Mouse (Mus musculus) adrenal gland, postnatal 0 days (tissue): ENCODE results near the gene Gm21671. TPM values are rescaled to one million over a fixed set of nuclear protein-coding genes. Genes with fewer than 3 reads are reported as not detected.

Experiments
- polyA plus RNA-seq: library from polyadenylated mRNA; unstranded; fragments of >200 nt; fragmentation: Nextera tagmentation; extraction: Ambion mirVana; gene quantifications from 2 replicates; pipeline ENCODE4 v1.2.1, GENCODE M21; 2015

Gene Gm21671
- polyA plus RNA-seq: 0.09 and 0.35 TPM in 2 replicates

GRCm38 (mm10) chr5:25954317-25954716 is at the start of gene Gm21671:
Gene Gm21671, minus strand, starts transcription at chr5:25954417.

DNA sequence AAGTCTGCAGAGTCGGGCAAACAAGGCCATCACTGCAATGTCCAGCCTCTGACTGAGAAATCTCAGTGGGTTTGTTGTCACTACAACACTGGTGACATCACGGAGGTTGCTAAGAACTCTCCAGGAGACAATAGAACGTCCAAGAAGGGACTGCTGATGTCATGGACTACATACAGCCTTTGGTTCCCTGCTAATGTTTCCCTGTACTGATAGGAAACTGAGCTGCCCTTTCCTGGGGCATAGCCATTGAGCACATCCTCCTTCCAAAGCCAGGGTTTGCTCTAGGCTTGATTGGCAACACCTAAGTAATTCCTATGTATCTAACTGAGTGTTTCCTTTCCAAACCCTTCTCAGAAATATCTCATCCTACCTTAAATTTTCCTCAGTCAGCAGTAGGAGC is 34.3 kb upstream of the Gm21671 start, which contains the start of gene Gm21698:
Gene Gm21698 (minus strand): TSS at position 101 of the 400 bp plus-strand sequence.

DNA sequence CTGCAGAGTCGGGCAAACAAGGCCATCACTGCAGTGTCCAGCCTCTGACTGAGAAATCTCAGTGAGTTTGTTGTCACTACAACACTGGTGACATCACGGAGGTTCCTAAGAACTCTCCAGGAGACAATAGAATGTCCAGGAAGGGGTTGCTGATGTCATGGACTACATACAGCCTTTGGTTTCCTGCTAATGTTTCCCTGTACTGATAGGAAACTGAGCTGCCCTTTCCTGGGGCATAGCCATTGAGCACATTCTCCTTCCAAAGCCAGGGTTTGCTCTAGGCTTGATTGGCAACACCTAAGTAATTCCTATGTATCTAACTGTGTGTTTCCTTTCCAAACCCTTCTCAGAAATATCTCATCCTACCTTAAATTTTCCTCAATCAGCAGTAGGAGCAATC is 18.3 kb upstream of the Gm21671 start, which contains the start of gene Gm21680:
Gene Gm21680 (minus strand): TSS at position 101 of the 400 bp plus-strand sequence.

GRCm38 (mm10) chr5:25942281-25942680 is 11.9 kb downstream of the Gm21671 start, which contains the start of gene Gm21663:
Gene Gm21663, minus strand, starts transcription at chr5:25942381.

Other genes with a start within 250 kb of the Gm21671 start
- 2.6 and 4.0 TPM in 2 replicates for gene Xrcc2, start 248.6 kb downstream of the Gm21671 start, polyA plus RNA-seq
- 10.8 and 11.8 TPM in 2 replicates for gene Actr3b, start 194.4 kb downstream of the Gm21671 start, polyA plus RNA-seq
- 0.09 and 0.22 TPM in 2 replicates for gene Gm21663, start 12.0 kb downstream of the Gm21671 start, polyA plus RNA-seq
- gene Gm21680, start 18.2 kb upstream of the Gm21671 start, polyA plus RNA-seq: 0.17 and 0.21 TPM in 2 replicates
- 0.40 TPM in 1 of 2 replicates, not detected in the other for gene Gm21698, start 34.2 kb upstream of the Gm21671 start, polyA plus RNA-seq
- gene Gm1979, start 50.4 kb upstream of the Gm21671 start, polyA plus RNA-seq: 0.20 and 0.48 TPM in 2 replicates
- gene Gm5862, start 68.5 kb upstream of the Gm21671 start, polyA plus RNA-seq: 0.22 TPM in 1 of 2 replicates, not detected in the other
- gene Speer4a, start 85.1 kb upstream of the Gm21671 start, polyA plus RNA-seq: 0.22 and 0.63 TPM in 2 replicates
- 0.05 and 0.22 TPM in 2 replicates for gene Gm7347, start 104.2 kb upstream of the Gm21671 start, polyA plus RNA-seq
- gene Gm10471, start 134.9 kb upstream of the Gm21671 start, polyA plus RNA-seq: 0.05 and 0.21 TPM in 2 replicates
- gene 5031410I06Rik, start 150.9 kb upstream of the Gm21671 start, polyA plus RNA-seq: 0.30 TPM in 1 of 2 replicates, not detected in the other
- 0.14 and 0.19 TPM in 2 replicates for gene Gm10220, start 167.0 kb upstream of the Gm21671 start, polyA plus RNA-seq